Mouse (Mus musculus) cerebellum, postnatal 25 days (tissue): ENCODE measurements around the gene Zfp563.

ENCODE experiments used
- DNase-seq, 2 experiments: peaks; one replicate each; pipeline ENCODE4 v3.0.0; 2021; ENCODE audit warnings: mixed read lengths in 2 of 2

Gene Zfp563

GRCm38 (mm10) chr17:33089220-33089949 is at the start of gene Zfp563:
Gene Zfp563, plus strand, starts transcription at chr17:33089310.
- DNase-seq: peak; percentile 96

- no peak for DNase-seq
Observed at GRCm38 (mm10) chr17:33058791-33059190, 30.3 kb upstream of the Zfp563 start.

GRCm38 (mm10) chr17:33063001-33063400 is 26.1 kb upstream of the Zfp563 start:
- DNase-seq: no peak

GRCm38 (mm10) chr17:33067958-33068357 is 21.2 kb upstream of the Zfp563 start, which contains the start of gene 4921501E09Rik:
Gene 4921501E09Rik, minus strand, starts transcription at chr17:33068058.
- no peak for DNase-seq

GRCm38 (mm10) chr17:33091630-33092029 is 2.5 kb downstream of the Zfp563 start:
- DNase-seq: no peak

GRCm38 (mm10) chr17:33092391-33093193 is 3.5 kb downstream of the Zfp563 start:
- peak; percentile 87 to 91 for DNase-seq

GRCm38 (mm10) chr17:33097396-33097795 is 8.3 kb downstream of the Zfp563 start:
- no peak for DNase-seq

GRCm38 (mm10) chr17:33124546-33124945 is 35.4 kb downstream of the Zfp563 start:
- no peak for DNase-seq

- no peak for DNase-seq
Observed at GRCm38 (mm10) chr17:33126257-33126656, 37.1 kb downstream of the Zfp563 start.

GRCm38 (mm10) chr17:33139261-33139820 is 50.2 kb downstream of the Zfp563 start, which contains the start of gene Morc2b:
Gene Morc2b, minus strand, starts transcription at chr17:33139683.
- no peak for DNase-seq
